Mouse (Mus musculus) myocyte (in vitro differentiated cells): ENCODE results near the gene Wdr12. TPM values are rescaled to one million over a fixed set of nuclear protein-coding genes. Genes with fewer than 3 reads are reported as not detected.
"Not testable (repeated sequence)": the region's sequence is repeated elsewhere in the genome, so short reads cannot be mapped to it uniquely, and the experiment has no call there.

Experiments used
- H3K27me3 ChIP-seq: one replicate; pipeline ENCODE4 v1.6.1; 2011; ENCODE audit not compliant: control insufficient read depth, insufficient read depth, insufficient read length
- H3K36me3 ChIP-seq: one replicate; pipeline ENCODE4 v1.6.1; 2011; ENCODE audit not compliant: control insufficient read depth, insufficient read depth
- H3K4me2 ChIP-seq: one replicate; pipeline ENCODE4 v1.6.1; 2011; ENCODE audit warnings: low read depth, control low read depth
- H3K4me3 ChIP-seq: one replicate; pipeline ENCODE4 v1.5.1; 2011; ENCODE audit warnings: mild to moderate bottlenecking, control low read depth, moderate library complexity
- H3K79me2 ChIP-seq: one replicate; pipeline ENCODE4 v1.6.1; 2011; ENCODE audit not compliant: control insufficient read depth, insufficient read depth
- H3ac ChIP-seq: one replicate; pipeline ENCODE4 v1.6.1; 2011; ENCODE audit not compliant: control insufficient read depth, insufficient read length
- CEBPB ChIP-seq: IDR thresholded peaks from 2 replicates; pipeline ENCODE4 v1.6.1; 2011; ENCODE audit warnings: mild to moderate bottlenecking, moderate library complexity; ENCODE audit not compliant: poor library complexity, insufficient read depth, severe bottlenecking
- E2F4 ChIP-seq: IDR thresholded peaks from one replicate; pipeline ENCODE4 v1.6.1; 2011; ENCODE audit warnings: mild to moderate bottlenecking, control low read depth, moderate library complexity; ENCODE audit not compliant: insufficient read depth
- MAX ChIP-seq: IDR thresholded peaks from one replicate; pipeline ENCODE4 v1.6.1; 2011; ENCODE audit warnings: low read depth, mild to moderate bottlenecking, control low read depth
- MYOD1 ChIP-seq, 3 experiments: IDR thresholded peaks; one replicate each; pipeline ENCODE4 v1.6.1; 2011; ENCODE audit warnings: control low read depth in 2 of 3, low read depth in 2 of 3, mild to moderate bottlenecking in 2 of 3, moderate library complexity in 1 of 3; ENCODE audit not compliant: insufficient read length in 2 of 3, control insufficient read depth in 1 of 3
- MYOG ChIP-seq, 3 experiments: IDR thresholded peaks; one replicate each; pipeline ENCODE4 v1.6.1; 2011; ENCODE audit warnings: control low read depth in 2 of 3, low read depth in 2 of 3, mild to moderate bottlenecking in 2 of 3; ENCODE audit not compliant: insufficient read length in 2 of 3, control insufficient read depth in 1 of 3, insufficient read depth in 1 of 3
- POLR2A ChIP-seq: IDR thresholded peaks from one replicate; pipeline ENCODE4 v1.6.1; 2011; ENCODE audit warnings: low read depth, mild to moderate bottlenecking, control low read depth, moderate library complexity; ENCODE audit not compliant: insufficient read length
- POLR2AphosphoS2 ChIP-seq: IDR thresholded peaks from one replicate; pipeline ENCODE4 v1.6.1; 2011; ENCODE audit warnings: low read depth, control low read depth; ENCODE audit not compliant: insufficient read length
- REST ChIP-seq: IDR thresholded peaks from one replicate; pipeline ENCODE4 v1.6.1; 2011; ENCODE audit warnings: mild to moderate bottlenecking, control low read depth, moderate library complexity; ENCODE audit not compliant: insufficient read depth, insufficient read length
- SRF ChIP-seq: IDR thresholded peaks from one replicate; pipeline ENCODE4 v1.6.1; 2011; ENCODE audit warnings: low read depth; ENCODE audit not compliant: control insufficient read depth, insufficient read length
- TCF12 ChIP-seq: IDR thresholded peaks from one replicate; pipeline ENCODE4 v1.6.1; 2011; ENCODE audit warnings: mild to moderate bottlenecking, control low read depth; ENCODE audit not compliant: poor library complexity, insufficient read depth, severe bottlenecking
- TCF3 ChIP-seq: IDR thresholded peaks from one replicate; pipeline ENCODE4 v1.6.1; 2011; ENCODE audit warnings: low read depth, control low read depth; ENCODE audit not compliant: insufficient read length
- USF1 ChIP-seq: IDR thresholded peaks from one replicate; pipeline ENCODE4 v1.6.1; 2011; ENCODE audit warnings: low read depth, mild to moderate bottlenecking, control low read depth, moderate library complexity
- polyA plus RNA-seq: library from polyadenylated mRNA; unstranded; fragments of >200 nt; fragmentation: generic; extraction: Trizol; gene quantifications from one replicate; pipeline ENCODE4 v1.2.1, GENCODE M21; 2012; ENCODE audit warnings: missing spikeins

The Wdr12 gene
- polyA plus RNA-seq, 1 experiment, result 17.0 TPM

- H3K36me3 ChIP-seq, result peaks cover 38% of the 10 kb centered on the region
These were observed 23.5 kb downstream of the Wdr12 start for GRCm38 (mm10) chr1:60074935-60075334.

GRCm38 (mm10) chr1:60070725-60071124, 27.7 kb downstream of the Wdr12 start:
- not testable (repeated sequence) for H3K4me2 ChIP-seq

More at GRCm38 (mm10) chr1:60074935-60075334, 23.5 kb downstream of the Wdr12 start:
- Histone ChIP-seq H3K27me3 (no peaks in the 10 kb centered on the region), H3K4me3 (no peak overlapping the region), H3K4me2 (no peak overlapping the region), H3ac (no peak overlapping the region), H3K79me2 (no peaks in the 10 kb centered on the region)
- TF ChIP-seq USF1, result no peak
- no peak for TF ChIP-seq E2F4
- TF ChIP-seq SRF, result no peak
- TF ChIP-seq REST, result no peak
- TF ChIP-seq MYOD1 (IDR thresholded peaks at IDR 0.05; ENCODE audit: control insufficient read depth in 1 of 3, insufficient read length in 2 of 3, low read depth in 2 of 3), result no peak
- TF ChIP-seq MAX, result no peak
- TF ChIP-seq TCF12, result no peak
- TF ChIP-seq TCF3, result no peak
- no peak for TF ChIP-seq MYOG (IDR thresholded peaks at IDR 0.05; ENCODE audit: control insufficient read depth in 1 of 3, insufficient read depth in 1 of 3, insufficient read length in 2 of 3, low read depth in 2 of 3)
- no peak for TF ChIP-seq POLR2A
- no peak for TF ChIP-seq CEBPB
- TF ChIP-seq POLR2AphosphoS2, result no peak

DNA sequence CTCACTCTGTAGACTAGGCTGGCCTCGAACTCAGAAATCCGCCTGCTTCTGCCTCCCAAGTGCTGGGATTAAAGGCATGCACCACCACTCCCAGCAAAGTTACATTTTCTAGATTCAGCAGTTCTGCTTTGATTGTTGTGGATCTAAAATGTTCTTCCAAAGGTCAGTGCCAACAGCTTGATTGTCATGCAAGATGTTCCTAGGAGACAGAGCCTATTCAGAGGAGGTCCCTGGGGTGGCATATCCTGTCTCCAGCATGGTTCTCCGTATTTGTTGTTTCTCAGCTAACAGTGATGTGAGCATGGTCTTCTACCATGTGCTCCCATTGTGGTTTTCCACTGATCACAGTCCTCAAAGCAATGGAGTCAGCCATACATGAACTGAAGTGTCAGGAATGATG, 42.1 kb downstream of the Wdr12 start:
- no peak overlapping the region for H3ac ChIP-seq
- H3K79me2 ChIP-seq, result no peaks in the 10 kb centered on the region
- H3K27me3 ChIP-seq, result no peaks in the 10 kb centered on the region
- no peak overlapping the region for H3K4me2 ChIP-seq
- no peak overlapping the region for H3K4me3 ChIP-seq
- no peaks in the 10 kb centered on the region for H3K36me3 ChIP-seq
- no peak for TF ChIP-seq E2F4
- TF ChIP-seq MAX, result no peak
- TF ChIP-seq TCF12, result no peak
- no peak for TF ChIP-seq CEBPB
- TF ChIP-seq REST, result no peak
- no peak for TF ChIP-seq USF1
- no peak for TF ChIP-seq POLR2AphosphoS2

More at GRCm38 (mm10) chr1:60070725-60071124, 27.7 kb downstream of the Wdr12 start:
- not testable (repeated sequence) for H3K36me3 ChIP-seq, H3K79me2 ChIP-seq, H3ac ChIP-seq, H3K27me3 ChIP-seq, H3K4me3 ChIP-seq

- H3K4me3 ChIP-seq, result no peak overlapping the region
- no peaks in the 10 kb centered on the region for H3K27me3 ChIP-seq
- no peaks in the 10 kb centered on the region for H3K79me2 ChIP-seq
- no peak overlapping the region for H3K4me2 ChIP-seq
- H3ac ChIP-seq, result no peak overlapping the region
- TF ChIP-seq MYOG (IDR thresholded peaks at IDR 0.05; ENCODE audit: control insufficient read depth in 1 of 3, insufficient read depth in 1 of 3, insufficient read length in 2 of 3, low read depth in 2 of 3) (no peak), TCF12 (no peak), POLR2A (no peak), E2F4 (no peak), CEBPB (no peak), MAX (no peak), SRF (no peak), REST (no peak), POLR2AphosphoS2 (no peak), USF1 (no peak), MYOD1 (IDR thresholded peaks at IDR 0.05; ENCODE audit: control insufficient read depth in 1 of 3, insufficient read length in 2 of 3, low read depth in 2 of 3) (no peak), TCF3 (no peak)
- no peaks in the 10 kb centered on the region for H3K36me3 ChIP-seq
These were observed 43.8 kb downstream of the Wdr12 start for GRCm38 (mm10) chr1:60054659-60055058.

GRCm38 (mm10) chr1:60047481-60047880, 51.0 kb downstream of the Wdr12 start:
- not testable (repeated sequence) for H3K4me3 ChIP-seq, H3K79me2 ChIP-seq, H3ac ChIP-seq, H3K4me2 ChIP-seq, H3K36me3 ChIP-seq
- peaks cover 16% of the 10 kb centered on the region for H3K27me3 ChIP-seq

DNA sequence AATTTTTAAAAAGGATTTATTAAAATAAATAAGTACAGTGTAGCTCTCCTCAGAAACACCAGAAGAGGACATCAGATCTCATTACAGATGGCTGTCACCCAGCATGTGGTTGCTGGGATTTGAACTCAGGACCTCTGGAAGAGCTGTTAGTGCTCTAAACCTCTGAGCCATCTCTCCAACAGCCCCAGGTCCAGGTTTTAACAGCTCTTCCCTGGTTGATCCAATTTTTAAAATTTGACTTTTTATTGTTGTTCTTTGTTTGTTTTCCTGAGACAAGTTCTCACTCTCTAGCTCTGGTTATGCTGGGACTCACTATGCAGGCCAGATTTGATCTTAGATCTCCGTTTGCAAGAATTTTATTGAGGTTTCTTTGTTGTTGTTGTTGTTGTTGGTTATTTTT, 53.9 kb downstream of the Wdr12 start:
- peaks cover 20% of the 10 kb centered on the region for H3K27me3 ChIP-seq
- no peaks in the 10 kb centered on the region for H3K79me2 ChIP-seq
- TF ChIP-seq USF1, result no peak
- no peak for TF ChIP-seq MYOG (IDR thresholded peaks at IDR 0.05; ENCODE audit: control insufficient read depth in 1 of 3, insufficient read depth in 1 of 3, insufficient read length in 2 of 3, low read depth in 2 of 3)
- no peak for TF ChIP-seq TCF3
- TF ChIP-seq POLR2AphosphoS2, result no peak
- no peak for TF ChIP-seq CEBPB
- TF ChIP-seq POLR2A, result no peak
- TF ChIP-seq MAX, result no peak
- TF ChIP-seq REST, result no peak
- TF ChIP-seq MYOD1 (IDR thresholded peaks at IDR 0.05; ENCODE audit: control insufficient read depth in 1 of 3, insufficient read length in 2 of 3, low read depth in 2 of 3), result no peak
- no peak for TF ChIP-seq E2F4
- H3K4me3 ChIP-seq, result no peak overlapping the region
- H3K4me2 ChIP-seq, result no peak overlapping the region
- no peaks in the 10 kb centered on the region for H3K36me3 ChIP-seq
- H3ac ChIP-seq, result no peak overlapping the region
